Mouse (Mus musculus) heart, embryonic 13.5 days (tissue): Measurements from ENCODE around the gene Dync1i2. TPM values are rescaled to one million over a fixed set of nuclear protein-coding genes. Genes with fewer than 3 reads are reported as not detected.

ENCODE experiments used
- ATAC-seq: fragments of 200-750 bp; cut with Nextera tagmentation; 2 replicates; pipeline ENCODE4 v1.8.0; 2017; ENCODE audit warnings: moderate TSS enrichment; ENCODE audit not compliant: insufficient number of reproducible peaks, low FRiP score, low TSS enrichment; ENCODE audit errors: extremely low read depth
- H3K27ac ChIP-seq: fragments of 300-500 bp; sonication (generic); replicated peaks from 2 replicates; pipeline ENCODE4 v1.5.1; 2015; ENCODE audit warnings: moderate library complexity, mild to moderate bottlenecking, inconsistent platforms
- H3K27me3 ChIP-seq: fragments of 300-500 bp; sonication (generic); replicated peaks from 2 replicates; pipeline ENCODE4 v1.6.1; 2015; ENCODE audit warnings: mild to moderate bottlenecking, inconsistent platforms
- H3K36me3 ChIP-seq: fragments of 300-500 bp; sonication (generic); 2 replicates; pipeline ENCODE4 v1.6.1; 2015; ENCODE audit warnings: mild to moderate bottlenecking, inconsistent platforms
- H3K4me1 ChIP-seq: fragments of 300-500 bp; sonication (generic); 2 replicates; pipeline ENCODE4 v1.6.1; 2015; ENCODE audit warnings: inconsistent platforms
- H3K4me2 ChIP-seq: fragments of 300-500 bp; sonication (generic); 2 replicates; pipeline ENCODE4 v1.6.1; 2015; ENCODE audit warnings: inconsistent platforms, mild to moderate bottlenecking, moderate library complexity
- H3K4me3 ChIP-seq: fragments of 300-500 bp; sonication (generic); 2 replicates; pipeline ENCODE4 v1.5.1; 2015; ENCODE audit warnings: moderate library complexity, mild to moderate bottlenecking, inconsistent platforms
- H3K9ac ChIP-seq: fragments of 300-500 bp; sonication (generic); 2 replicates; pipeline ENCODE4 v1.6.1; 2015; ENCODE audit warnings: inconsistent platforms, mild to moderate bottlenecking, moderate library complexity
- H3K9me3 ChIP-seq: fragments of 300-500 bp; sonication (generic); 2 replicates; pipeline ENCODE4 v1.6.1; 2016; ENCODE audit warnings: inconsistent platforms
- WGBS: fragments of 180-500 bp; shearing (Covaris S2); methylation state at CpG from one replicate; pipeline ENCODE4 v1.1.7; 2015; ENCODE audit warnings: mixed read lengths; 5-methylcytosine and 5-hydroxymethylcytosine counted together
- polyA plus RNA-seq: library from polyadenylated mRNA; unstranded; fragments of >200 nt; fragmentation: Nextera tagmentation; extraction: Ambion mirVana; gene quantifications from 2 replicates; pipeline ENCODE4 v1.2.1, GENCODE M21; 2015

Dync1i2 gene
- polyA plus RNA-seq, 1 experiment from 2014 or later: 59.5 TPM

DNA sequence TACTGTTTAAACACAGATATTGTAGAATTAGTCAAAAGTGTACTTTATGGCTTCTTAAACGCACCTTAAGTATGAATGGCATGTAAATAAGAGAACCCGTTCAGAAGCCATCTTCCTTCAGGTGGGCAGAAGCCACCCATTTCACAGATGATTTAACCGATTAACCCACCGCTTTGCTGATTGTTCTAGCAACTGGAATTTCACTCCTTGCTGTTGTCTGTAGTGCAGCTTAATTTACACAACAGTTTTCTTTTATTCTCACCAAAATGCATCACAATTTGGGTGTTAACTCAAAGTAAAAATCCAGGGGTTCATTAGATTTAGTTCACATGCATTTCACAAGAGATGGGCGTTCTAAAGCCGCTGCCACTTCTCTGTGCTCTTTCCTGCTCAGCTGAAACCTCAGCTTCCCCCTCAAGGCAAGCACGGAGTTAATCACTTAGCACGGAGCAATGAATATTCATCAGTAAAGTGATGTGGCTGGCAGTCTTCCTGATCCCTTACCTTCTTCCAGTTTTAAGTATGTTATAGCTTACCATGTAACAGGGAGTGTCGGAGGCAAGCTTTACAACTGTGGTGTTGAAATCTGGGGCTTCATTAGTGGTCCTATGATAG lies 31.7 kb downstream of the Dync1i2 start:
- Histone ChIP-seq H3K9ac (no peak overlapping the region), H3K27me3 (no peaks in the 10 kb centered on the region), H3K4me3 (no peak overlapping the region), H3K27ac (no peak overlapping the region), H3K4me1 (no peaks in the 10 kb centered on the region), H3K36me3 (peaks cover 69% of the 10 kb centered on the region), H3K4me2 (no peak overlapping the region), H3K9me3 (no peaks in the 10 kb centered on the region)
- 85% methylated on average over 9 of the region's 9 CpGs for WGBS
- no peak for ATAC-seq

DNA sequence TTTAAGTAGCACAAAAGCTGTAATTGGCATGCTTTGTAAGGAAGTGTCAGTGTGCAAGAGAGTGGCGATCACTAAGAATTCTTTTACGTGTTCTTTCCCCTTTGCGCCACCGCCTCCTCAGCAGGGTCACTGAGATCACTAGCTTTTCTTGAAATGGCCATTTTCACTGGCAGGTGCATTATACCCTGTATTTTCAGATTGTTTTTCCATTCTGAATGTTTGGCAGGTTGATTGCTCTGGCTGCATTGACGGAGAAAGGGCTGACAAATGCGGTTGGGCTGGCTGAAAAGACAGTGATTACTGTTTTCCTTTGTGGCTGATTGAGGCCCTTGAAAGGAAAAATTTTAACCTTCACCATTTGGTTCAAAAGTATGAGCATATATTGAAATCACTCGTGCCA lies 33.3 kb downstream of the Dync1i2 start:
- Histone ChIP-seq H3K27me3 (no peaks in the 10 kb centered on the region), H3K27ac (no peak overlapping the region), H3K4me1 (no peaks in the 10 kb centered on the region), H3K4me3 (no peak overlapping the region), H3K36me3 (peaks cover 64% of the 10 kb centered on the region), H3K4me2 (no peak overlapping the region), H3K9ac (no peak overlapping the region), H3K9me3 (no peaks in the 10 kb centered on the region)
- ATAC-seq: no peak
- WGBS: 92% methylated on average over 7 of the region's 7 CpGs

DNA sequence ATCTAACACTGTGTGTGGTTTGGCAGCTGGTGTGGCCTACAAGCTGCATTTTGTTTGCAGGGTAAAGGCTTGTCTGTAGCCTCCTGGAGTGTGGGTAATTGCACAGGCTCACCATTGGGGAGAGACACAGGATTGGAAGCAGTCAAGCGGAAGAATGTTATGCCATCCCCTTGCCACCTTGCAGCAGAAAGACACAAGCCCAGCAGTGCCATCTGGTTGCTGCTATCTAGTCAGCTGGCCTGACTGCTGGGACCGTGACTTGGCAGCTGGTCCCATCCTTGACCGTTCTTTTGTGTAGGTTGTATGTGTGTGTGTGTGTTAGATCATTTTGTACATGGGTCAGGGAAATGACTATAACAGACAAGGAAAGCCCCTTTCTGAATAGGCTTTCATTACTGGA lies 33.9 kb downstream of the Dync1i2 start:
- Histone ChIP-seq H3K27me3 (no peaks in the 10 kb centered on the region), H3K4me2 (no peak overlapping the region), H3K4me3 (no peak overlapping the region), H3K4me1 (no peaks in the 10 kb centered on the region), H3K9me3 (no peaks in the 10 kb centered on the region), H3K36me3 (peaks cover 64% of the 10 kb centered on the region), H3K27ac (no peak overlapping the region), H3K9ac (no peak overlapping the region)
- ATAC-seq: no peak
- 87% methylated on average over 3 of the region's 3 CpGs for WGBS

DNA sequence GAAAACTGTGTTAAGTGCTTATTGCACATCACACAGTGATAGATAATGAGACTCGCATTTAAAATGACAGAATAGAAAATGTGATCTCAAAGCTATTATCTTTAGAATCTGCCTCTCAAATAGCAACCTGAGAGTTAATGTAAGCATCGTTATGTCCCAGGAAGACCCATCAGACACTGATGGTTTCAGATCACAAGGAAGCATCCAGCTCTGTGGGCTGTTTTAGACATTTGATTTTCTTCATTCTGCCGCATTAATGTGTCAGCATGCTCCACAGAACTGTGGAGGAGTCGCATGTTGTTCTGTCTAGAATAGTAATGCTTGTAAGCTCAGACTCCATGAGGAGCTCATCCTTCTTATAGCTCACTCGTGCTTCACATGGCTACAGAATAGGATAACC lies 34.6 kb downstream of the Dync1i2 start:
- ATAC-seq: no peak
- H3K36me3 ChIP-seq: peaks cover 65% of the 10 kb centered on the region

GRCm38 (mm10) chr2:71248071-71248470 lies 36.6 kb downstream of the Dync1i2 start:
- Histone ChIP-seq H3K27ac (no peak overlapping the region), H3K4me1 (no peaks in the 10 kb centered on the region), H3K4me3 (no peak overlapping the region), H3K27me3 (no peaks in the 10 kb centered on the region), H3K36me3 (peaks cover 74% of the 10 kb centered on the region), H3K9me3 (no peaks in the 10 kb centered on the region), H3K9ac (no peak overlapping the region), H3K4me2 (no peak overlapping the region)
- 67% methylated on average over 3 of the region's 3 CpGs for WGBS
- no peak for ATAC-seq

More for the DNA sequence above, 34.6 kb downstream of the Dync1i2 start:
- 87% methylated on average over 5 of the region's 5 CpGs for WGBS
- no peak overlapping the region for H3K27ac ChIP-seq
- no peak overlapping the region for H3K4me3 ChIP-seq
- no peaks in the 10 kb centered on the region for H3K4me1 ChIP-seq
- H3K9ac ChIP-seq: no peak overlapping the region
- no peak overlapping the region for H3K4me2 ChIP-seq
- no peaks in the 10 kb centered on the region for H3K27me3 ChIP-seq
- H3K9me3 ChIP-seq: no peaks in the 10 kb centered on the region

DNA sequence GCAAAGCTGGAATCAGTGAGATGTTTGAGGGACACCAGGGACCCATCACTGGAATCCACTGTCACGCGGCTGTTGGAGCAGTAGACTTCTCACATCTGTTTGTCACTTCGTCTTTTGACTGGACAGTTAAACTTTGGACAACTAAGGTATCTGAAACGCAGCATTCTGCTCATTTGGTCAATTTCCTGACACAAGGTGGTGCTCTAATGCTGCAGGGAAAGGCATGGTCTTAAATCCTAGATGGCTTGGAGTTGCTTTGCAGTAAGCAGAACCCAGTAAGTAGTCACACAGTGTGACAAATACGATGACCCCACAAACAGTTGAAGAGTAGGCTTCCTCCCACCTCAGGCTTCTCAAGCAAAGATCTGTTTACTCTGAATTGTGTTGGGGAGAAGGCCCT lies 39.3 kb downstream of the Dync1i2 start:
- H3K9ac ChIP-seq: no peak overlapping the region
- no peak overlapping the region for H3K4me2 ChIP-seq
- H3K27ac ChIP-seq: no peak overlapping the region
- no peak for ATAC-seq
- H3K4me1 ChIP-seq: peaks cover 7% of the 10 kb centered on the region; the same call in 1 of the 2 replicates
- no peaks in the 10 kb centered on the region for H3K9me3 ChIP-seq
- H3K4me3 ChIP-seq: no peak overlapping the region
- WGBS: 79% methylated on average over 5 of the region's 5 CpGs
- H3K27me3 ChIP-seq: no peaks in the 10 kb centered on the region
- peaks cover 79% of the 10 kb centered on the region for H3K36me3 ChIP-seq

DNA sequence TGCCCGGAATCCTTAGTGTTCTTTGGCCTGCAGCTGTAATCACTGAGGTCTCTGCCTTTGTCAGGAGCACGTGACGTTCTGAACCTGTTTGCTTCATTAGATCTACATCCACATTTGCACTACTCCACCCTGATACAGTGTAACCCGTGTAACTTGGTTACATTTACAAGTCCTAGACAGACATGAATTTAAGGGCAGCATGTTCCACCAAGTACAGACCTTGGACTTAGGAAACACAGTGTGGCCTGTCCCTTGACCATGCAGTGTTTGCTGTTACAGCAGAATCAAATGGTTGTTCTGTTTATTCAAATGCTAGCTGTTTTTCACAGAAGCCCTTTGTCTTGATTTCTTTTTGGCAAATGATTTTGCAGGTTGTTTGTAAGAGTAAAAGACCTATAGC lies 43.3 kb downstream of the Dync1i2 start:
- Histone ChIP-seq H3K4me1 (peaks cover 7% of the 10 kb centered on the region; the same call in 1 of the 2 replicates), H3K36me3 (peaks cover 91% of the 10 kb centered on the region), H3K27me3 (no peaks in the 10 kb centered on the region), H3K4me2 (no peak overlapping the region), H3K9ac (no peak overlapping the region), H3K4me3 (no peak overlapping the region), H3K9me3 (no peaks in the 10 kb centered on the region), H3K27ac (no peak overlapping the region)
- 61% methylated on average over 4 of the region's 4 CpGs for WGBS
- no peak for ATAC-seq

- no peak for ATAC-seq
- H3K27me3 ChIP-seq: no peaks in the 10 kb centered on the region
- no peak overlapping the region for H3K27ac ChIP-seq
- WGBS: 82% methylated on average over 7 of the region's 7 CpGs
- no peak overlapping the region for H3K4me3 ChIP-seq
- no peak overlapping the region for H3K4me2 ChIP-seq
- peaks cover 89% of the 10 kb centered on the region for H3K36me3 ChIP-seq
- peaks cover 7% of the 10 kb centered on the region; the same call in 1 of the 2 replicates for H3K4me1 ChIP-seq
- H3K9ac ChIP-seq: no peak overlapping the region
- no peaks in the 10 kb centered on the region for H3K9me3 ChIP-seq
These were observed 45.1 kb downstream of the Dync1i2 start for GRCm38 (mm10) chr2:71256581-71256980.

- Histone ChIP-seq H3K4me3 (no peak overlapping the region), H3K4me2 (no peak overlapping the region), H3K9me3 (no peaks in the 10 kb centered on the region), H3K9ac (no peak overlapping the region), H3K36me3 (peaks cover 89% of the 10 kb centered on the region), H3K27ac (no peak overlapping the region), H3K4me1 (no peaks in the 10 kb centered on the region), H3K27me3 (no peaks in the 10 kb centered on the region)
- 92% methylated on average over 20 of the region's 20 CpGs for WGBS
- no peak for ATAC-seq
These were observed 53.1 kb downstream of the Dync1i2 start for GRCm38 (mm10) chr2:71264585-71264984.

DNA sequence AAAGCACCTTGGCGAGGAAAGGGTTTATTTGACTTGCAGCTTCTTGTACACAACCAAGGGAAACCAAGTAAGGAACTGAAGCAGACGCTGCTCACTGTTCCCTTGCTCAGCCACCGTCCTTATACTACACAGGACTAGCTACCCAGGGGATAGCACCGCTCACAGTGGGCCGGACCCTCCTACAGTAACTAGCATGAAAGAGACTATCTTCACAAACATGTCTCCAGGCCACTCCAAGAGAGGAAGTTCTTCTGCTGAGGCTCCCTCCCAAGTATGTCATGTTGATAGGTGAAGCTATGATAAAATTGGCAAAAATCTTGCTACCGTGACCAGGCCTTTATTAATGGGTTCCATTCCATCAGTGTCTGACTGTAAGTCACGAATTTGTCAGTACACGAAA lies 57.2 kb downstream of the Dync1i2 start:
- WGBS: 91% methylated on average over 8 of the region's 8 CpGs
- H3K4me3 ChIP-seq: no peak overlapping the region
- H3K9me3 ChIP-seq: no peaks in the 10 kb centered on the region
- peaks cover 2% of the 10 kb centered on the region; the same call in 1 of the 2 replicates for H3K4me1 ChIP-seq
- no peak for ATAC-seq
- no peaks in the 10 kb centered on the region for H3K27me3 ChIP-seq
- H3K4me2 ChIP-seq: no peak overlapping the region
- no peak overlapping the region for H3K9ac ChIP-seq
- H3K36me3 ChIP-seq: peaks cover 63% of the 10 kb centered on the region
- no peak overlapping the region for H3K27ac ChIP-seq

GRCm38 (mm10) chr2:71269332-71269731 lies 57.8 kb downstream of the Dync1i2 start:
- Histone ChIP-seq H3K27me3 (no peaks in the 10 kb centered on the region), H3K4me3 (no peak overlapping the region), H3K4me1 (peaks cover 2% of the 10 kb centered on the region; the same call in 1 of the 2 replicates), H3K4me2 (no peak overlapping the region), H3K36me3 (peaks cover 63% of the 10 kb centered on the region), H3K27ac (no peak overlapping the region), H3K9ac (no peak overlapping the region), H3K9me3 (no peaks in the 10 kb centered on the region)
- 36% methylated on average over 1 of the region's 1 CpGs for WGBS
- no peak for ATAC-seq

DNA sequence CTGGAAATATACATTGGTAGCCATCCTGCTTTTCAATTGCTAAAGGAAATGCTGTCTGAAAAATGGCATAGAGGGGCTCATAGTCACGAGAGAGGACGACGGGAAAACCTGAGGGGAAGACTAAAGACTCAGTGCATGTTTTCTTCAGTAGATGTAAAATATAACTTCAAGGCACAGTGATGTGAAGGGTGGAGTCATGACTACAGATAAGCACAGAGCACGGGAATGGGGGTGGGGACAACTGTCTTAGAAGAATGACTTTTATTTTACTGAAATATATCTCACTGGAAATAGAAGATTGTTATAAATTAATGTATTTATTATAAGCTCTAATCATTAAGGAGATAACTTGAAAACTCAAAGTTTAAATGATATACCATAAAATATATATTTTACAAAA lies 58.6 kb downstream of the Dync1i2 start:
- 57% methylated on average over 4 of the region's 4 CpGs for WGBS
- Histone ChIP-seq H3K4me1 (peaks cover 2% of the 10 kb centered on the region; the same call in 1 of the 2 replicates), H3K27me3 (no peaks in the 10 kb centered on the region), H3K4me2 (no peak overlapping the region), H3K9me3 (no peaks in the 10 kb centered on the region), H3K9ac (no peak overlapping the region), H3K36me3 (peaks cover 63% of the 10 kb centered on the region), H3K27ac (no peak overlapping the region), H3K4me3 (no peak overlapping the region)
- no peak for ATAC-seq
